Mouse (Mus musculus) heart, embryonic 11.5 days (tissue): Measurements from ENCODE around the gene Lin28a. TPM values are rescaled to one million over a fixed set of nuclear protein-coding genes. Genes with fewer than 3 reads are reported as not detected.
A peak's percentile ranks its signal among the peaks of the same experiment; 100 is the strongest.

Experiments used
- ATAC-seq: fragments of 200-750 bp; cut with Nextera tagmentation; replicated peaks from 2 replicates; pipeline ENCODE4 v1.8.0; 2017; ENCODE audit warnings: moderate library complexity; ENCODE audit not compliant: insufficient number of reproducible peaks, low FRiP score, low TSS enrichment
- H3K27ac ChIP-seq: fragments of 300-500 bp; sonication (generic); 2 replicates; pipeline ENCODE4 v1.5.1; 2014; ENCODE audit warnings: mild to moderate bottlenecking, low read depth, low read length
- H3K27me3 ChIP-seq: fragments of 300-500 bp; sonication (generic); 2 replicates; pipeline ENCODE4 v1.6.1; 2014; ENCODE audit warnings: mild to moderate bottlenecking, low read length, mixed read lengths; ENCODE audit not compliant: control insufficient read depth, insufficient read depth
- H3K36me3 ChIP-seq: fragments of 300-500 bp; sonication (generic); 2 replicates; pipeline ENCODE4 v1.6.1; 2014; ENCODE audit warnings: mild to moderate bottlenecking, low read length, moderate library complexity, mixed read lengths; ENCODE audit not compliant: control insufficient read depth, insufficient read depth
- H3K4me1 ChIP-seq: fragments of 300-500 bp; sonication (generic); 2 replicates; pipeline ENCODE4 v1.6.1; 2014; ENCODE audit warnings: low read length; ENCODE audit not compliant: control insufficient read depth, insufficient read depth
- H3K4me2 ChIP-seq: fragments of 300-500 bp; sonication (generic); 2 replicates; pipeline ENCODE4 v1.6.1; 2014; ENCODE audit warnings: mild to moderate bottlenecking, moderate library complexity
- H3K4me3 ChIP-seq: fragments of 300-500 bp; sonication (generic); 2 replicates; pipeline ENCODE4 v1.5.1; 2014; ENCODE audit warnings: low read depth, low read length
- H3K9ac ChIP-seq: fragments of 300-500 bp; sonication (generic); 2 replicates; pipeline ENCODE4 v1.6.1; 2014; ENCODE audit warnings: mild to moderate bottlenecking, low read depth, low read length, moderate library complexity
- H3K9me3 ChIP-seq: fragments of 300-500 bp; sonication (generic); replicated peaks from 2 replicates; pipeline ENCODE4 v1.6.1; 2016; ENCODE audit warnings: low read length; ENCODE audit not compliant: control insufficient read depth
- WGBS: fragments of 180-500 bp; shearing (Covaris S2); extraction: QIAGEN DNeasy Blood & Tissue Kit; methylation state at CpG from one replicate; pipeline ENCODE4 v1.1.7; 2014; ENCODE audit not compliant: insufficient replicate concordance; 5-methylcytosine and 5-hydroxymethylcytosine counted together
- polyA plus RNA-seq: library from polyadenylated mRNA; unstranded; fragments of >200 nt; fragmentation: Nextera tagmentation; extraction: Ambion mirVana; gene quantifications from 2 replicates; pipeline ENCODE4 v1.2.1, GENCODE M21; 2014

The Lin28a gene
- polyA plus RNA-seq, 1 experiment from 2014 or later = 0.30 TPM

DNA sequence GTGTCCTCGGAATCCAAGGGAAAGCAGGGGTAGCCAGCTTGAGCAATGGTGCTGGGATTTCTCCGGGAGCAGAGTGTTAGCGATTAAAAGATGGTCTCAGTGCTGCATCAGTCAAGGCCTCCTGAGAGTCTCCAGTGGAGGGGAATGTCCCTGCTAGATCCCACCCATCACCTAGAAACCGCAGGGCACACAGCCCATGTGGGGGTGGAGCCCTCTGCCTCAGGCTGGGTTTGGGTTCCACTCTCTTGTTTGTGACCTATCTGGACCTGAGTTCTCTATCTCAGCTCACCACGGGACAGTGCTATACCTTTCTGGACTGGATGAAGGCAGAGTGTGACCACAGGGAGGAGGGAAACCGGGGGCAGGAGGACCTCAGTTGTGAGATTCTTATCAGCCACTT, 40.3 kb upstream of the Lin28a start:
- peaks cover 21% of the 10 kb centered on the region for H3K27me3 ChIP-seq
- WGBS = 61% methylated on average over 6 of the region's 6 CpGs
- no peaks in the 10 kb centered on the region for H3K36me3 ChIP-seq
- no peak overlapping the region for H3K4me3 ChIP-seq
- H3K9me3 ChIP-seq = no peaks in the 10 kb centered on the region
- no peak overlapping the region for H3K4me2 ChIP-seq
- H3K27ac ChIP-seq = no peak overlapping the region
- H3K4me1 ChIP-seq = no peaks in the 10 kb centered on the region
- no peak overlapping the region for H3K9ac ChIP-seq
- no peak for ATAC-seq

DNA sequence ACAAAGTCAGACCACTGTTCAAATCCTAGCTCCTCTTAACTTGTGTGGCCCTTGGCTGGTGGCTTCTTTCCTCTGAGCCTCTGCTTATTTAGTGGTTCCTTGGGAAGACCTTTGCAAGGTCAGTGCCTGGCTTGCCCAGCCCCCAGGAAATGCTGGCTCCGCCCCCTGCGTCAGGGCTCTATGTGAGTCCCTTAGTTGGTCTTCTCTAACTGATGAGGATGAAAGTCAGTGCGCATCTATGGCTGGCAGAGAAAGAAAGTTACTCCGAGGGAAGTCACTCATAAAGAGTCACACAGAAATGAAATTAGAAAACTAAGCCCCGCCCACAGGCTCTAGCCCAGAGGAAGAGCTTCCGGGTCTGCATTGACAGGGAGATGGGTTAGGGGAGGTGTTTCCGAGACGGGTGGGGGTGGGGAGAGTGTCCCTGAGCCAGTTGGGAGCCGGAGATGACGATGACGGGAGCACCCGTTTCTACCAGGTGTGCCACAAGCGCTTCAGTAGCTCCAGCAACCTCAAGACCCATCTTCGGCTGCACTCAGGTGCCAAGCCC, 39.6 kb upstream of the Lin28a start:
- peak overlapping the region; percentile 49 for H3K4me2 ChIP-seq
- H3K4me3 ChIP-seq = peak overlapping the region; percentile 9; the same call in 1 of the 2 replicates
- WGBS = 16% methylated on average over 14 of the region's 14 CpGs

DNA sequence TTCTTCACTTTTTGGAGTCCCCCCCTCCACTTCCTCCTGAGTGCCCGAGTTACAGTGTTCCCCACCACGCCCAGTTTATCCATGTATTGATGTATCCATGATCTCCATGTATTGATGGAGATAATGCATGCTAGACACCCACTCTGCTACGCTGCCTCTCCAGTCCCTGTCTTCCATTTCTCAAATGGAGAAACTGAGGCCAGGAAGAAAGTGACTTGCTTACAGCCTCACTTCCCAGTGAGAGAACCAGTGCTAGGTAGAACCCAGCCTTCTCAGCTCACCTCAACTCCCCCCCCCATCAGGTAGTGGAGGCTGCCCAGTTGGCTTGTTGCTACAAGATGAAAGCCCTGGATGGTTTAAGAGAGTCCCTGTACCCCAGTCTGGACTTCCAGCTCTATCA, 34.9 kb upstream of the Lin28a start, which contains the start of gene Zfp683:
TSS of gene Zfp683 (plus strand) at position 301 of the 400 bp plus-strand sequence.
- Histone ChIP-seq H3K4me1 (peaks cover 8% of the 10 kb centered on the region), H3K36me3 (no peaks in the 10 kb centered on the region), H3K27ac (0 out of 2 replicates have a peak within 1 kb of the TSS, but pooled peaks have one; percentile 15), H3K4me3 (no peak within 1 kb of the TSS), H3K27me3 (0 out of 2 replicates have a peak, but pooled peaks cover 3% of the 10 kb centered on the region), H3K9me3 (no peaks in the 10 kb centered on the region), H3K9ac (0 out of 2 replicates have a peak within 1 kb of the TSS, but pooled peaks have one; percentile 43), H3K4me2 (peak within 1 kb of the TSS; percentile 31)
- 88% methylated on average over 3 of the region's 3 CpGs for WGBS
- no peak for ATAC-seq

More for the DNA sequence above, 39.6 kb upstream of the Lin28a start:
- ATAC-seq = no peak
- H3K36me3 ChIP-seq = no peaks in the 10 kb centered on the region
- no peaks in the 10 kb centered on the region for H3K9me3 ChIP-seq
- H3K9ac ChIP-seq = no peak overlapping the region
- peaks cover 18% of the 10 kb centered on the region for H3K27me3 ChIP-seq
- H3K4me1 ChIP-seq = no peaks in the 10 kb centered on the region
- no peak overlapping the region for H3K27ac ChIP-seq

DNA sequence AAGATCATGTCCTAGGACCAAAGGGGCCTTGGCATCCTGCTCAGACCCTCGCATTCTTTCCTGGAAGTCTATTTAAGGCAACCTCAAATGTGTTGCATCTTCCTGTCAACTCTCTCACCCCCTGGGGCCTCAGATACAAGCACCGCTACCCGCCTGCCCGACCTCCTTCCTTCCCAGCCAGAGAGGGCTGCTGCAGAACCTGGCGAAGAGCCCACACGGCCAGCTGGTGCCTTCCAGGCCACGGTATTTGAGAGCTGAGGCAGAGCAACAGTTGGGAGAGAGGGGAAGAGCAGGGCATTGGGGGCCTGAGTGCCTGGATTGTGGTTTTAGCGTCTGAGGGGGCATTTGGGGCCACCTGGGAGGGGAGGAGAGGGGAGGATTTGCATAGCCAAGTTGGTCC, 33.9 kb upstream of the Lin28a start:
- Histone ChIP-seq H3K27ac (0 out of 2 replicates have a peak overlapping the region, but pooled peaks have one; percentile 15), H3K4me2 (peak overlapping the region; percentile 31), H3K9ac (0 out of 2 replicates have a peak overlapping the region, but pooled peaks have one; percentile 43), H3K36me3 (no peaks in the 10 kb centered on the region), H3K4me1 (peaks cover 15% of the 10 kb centered on the region), H3K27me3 (0 out of 2 replicates have a peak, but pooled peaks cover 3% of the 10 kb centered on the region), H3K4me3 (no peak overlapping the region), H3K9me3 (no peaks in the 10 kb centered on the region)
- 5% methylated on average over 8 of the region's 8 CpGs for whole genome bisulfite sequencing
- no peak for ATAC-seq

DNA sequence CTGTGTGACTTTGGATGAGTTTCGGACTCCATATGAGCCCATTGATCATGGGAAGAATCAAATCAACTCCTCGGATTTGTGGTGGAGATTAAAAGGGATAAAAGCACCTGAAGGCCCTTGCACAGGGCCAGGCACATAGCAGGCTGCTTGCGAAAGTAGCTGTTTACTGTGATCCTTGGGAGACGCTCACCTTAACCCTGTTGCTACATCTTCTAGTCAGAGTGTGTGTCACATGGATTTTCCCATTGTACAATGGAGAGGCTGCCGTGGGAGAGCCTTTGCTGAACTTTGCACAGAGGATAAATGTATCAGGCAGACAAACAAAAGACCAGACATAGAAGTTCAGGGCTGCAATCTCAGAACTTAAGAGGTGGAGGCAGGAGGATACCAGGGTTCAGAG, 33.3 kb upstream of the Lin28a start:
- peaks cover 16% of the 10 kb centered on the region for H3K4me1 ChIP-seq
- H3K36me3 ChIP-seq = no peaks in the 10 kb centered on the region
- H3K4me3 ChIP-seq = no peak overlapping the region
- no peak for ATAC-seq
- no peak overlapping the region for H3K4me2 ChIP-seq
- 74% methylated on average over 5 of the region's 5 CpGs for WGBS
- H3K27ac ChIP-seq = no peak overlapping the region
- H3K9ac ChIP-seq = no peak overlapping the region
- H3K9me3 ChIP-seq = no peaks in the 10 kb centered on the region
- 0 out of 2 replicates have a peak, but pooled peaks cover 3% of the 10 kb centered on the region for H3K27me3 ChIP-seq

DNA sequence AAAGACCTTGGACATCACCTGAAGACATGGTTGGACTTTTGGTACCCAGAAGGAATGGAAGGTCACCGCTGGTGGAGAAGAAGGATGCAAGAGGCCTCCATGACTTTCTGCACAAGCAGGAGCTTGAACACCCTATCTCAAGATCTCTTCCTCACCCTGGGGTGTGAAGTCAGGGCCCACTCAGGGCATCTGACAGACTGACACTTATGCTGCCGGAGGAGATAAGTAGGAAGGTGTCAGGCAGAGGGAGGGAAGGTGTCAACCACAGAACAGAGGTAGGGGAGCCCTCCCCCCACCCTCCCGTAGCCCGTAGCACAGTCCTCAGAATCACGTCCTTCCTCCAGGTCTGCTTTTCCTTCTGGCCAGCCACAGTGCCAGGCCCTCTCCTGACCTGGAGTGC, 29.0 kb upstream of the Lin28a start:
- peaks cover 12% of the 10 kb centered on the region for H3K4me1 ChIP-seq
- H3K4me2 ChIP-seq = no peak overlapping the region; the same call in 1 of the 2 replicates
- H3K9ac ChIP-seq = no peak overlapping the region
- H3K36me3 ChIP-seq = no peaks in the 10 kb centered on the region
- no peak; the same call in 1 of the 2 replicates for ATAC-seq
- no peak overlapping the region for H3K27ac ChIP-seq
- H3K9me3 ChIP-seq = no peaks in the 10 kb centered on the region
- 32% methylated on average over 5 of the region's 5 CpGs for WGBS
- H3K4me3 ChIP-seq = no peak overlapping the region
- no peaks in the 10 kb centered on the region for H3K27me3 ChIP-seq

DNA sequence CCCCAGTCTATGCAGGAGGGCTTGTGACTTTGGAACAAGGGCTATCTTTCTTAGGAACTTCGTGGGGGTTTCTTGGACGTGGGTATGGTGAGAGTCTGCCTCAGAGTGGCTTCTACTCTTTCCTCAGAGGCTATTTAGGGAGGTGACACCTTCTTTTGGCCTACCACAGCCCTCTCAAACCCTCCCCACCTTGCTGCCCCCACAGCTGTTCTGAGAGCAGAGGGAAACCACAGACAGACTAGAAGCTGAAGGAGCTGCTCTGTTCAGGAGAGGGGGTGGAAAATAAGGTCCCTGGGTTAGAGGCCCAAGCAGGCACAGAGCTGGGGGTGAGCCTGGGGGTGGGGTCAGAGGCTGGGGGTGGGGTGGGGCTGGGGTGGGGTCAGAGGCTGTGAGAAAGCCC, 24.4 kb upstream of the Lin28a start:
- no peak overlapping the region for H3K4me2 ChIP-seq
- H3K4me1 ChIP-seq = peaks cover 6% of the 10 kb centered on the region
- no peaks in the 10 kb centered on the region for H3K36me3 ChIP-seq
- no peak for ATAC-seq
- no peak overlapping the region for H3K27ac ChIP-seq
- H3K9ac ChIP-seq = no peak overlapping the region
- no peak overlapping the region for H3K4me3 ChIP-seq
- H3K9me3 ChIP-seq = no peaks in the 10 kb centered on the region
- WGBS = 47% methylated on average over 2 of the region's 2 CpGs
- no peaks in the 10 kb centered on the region for H3K27me3 ChIP-seq

DNA sequence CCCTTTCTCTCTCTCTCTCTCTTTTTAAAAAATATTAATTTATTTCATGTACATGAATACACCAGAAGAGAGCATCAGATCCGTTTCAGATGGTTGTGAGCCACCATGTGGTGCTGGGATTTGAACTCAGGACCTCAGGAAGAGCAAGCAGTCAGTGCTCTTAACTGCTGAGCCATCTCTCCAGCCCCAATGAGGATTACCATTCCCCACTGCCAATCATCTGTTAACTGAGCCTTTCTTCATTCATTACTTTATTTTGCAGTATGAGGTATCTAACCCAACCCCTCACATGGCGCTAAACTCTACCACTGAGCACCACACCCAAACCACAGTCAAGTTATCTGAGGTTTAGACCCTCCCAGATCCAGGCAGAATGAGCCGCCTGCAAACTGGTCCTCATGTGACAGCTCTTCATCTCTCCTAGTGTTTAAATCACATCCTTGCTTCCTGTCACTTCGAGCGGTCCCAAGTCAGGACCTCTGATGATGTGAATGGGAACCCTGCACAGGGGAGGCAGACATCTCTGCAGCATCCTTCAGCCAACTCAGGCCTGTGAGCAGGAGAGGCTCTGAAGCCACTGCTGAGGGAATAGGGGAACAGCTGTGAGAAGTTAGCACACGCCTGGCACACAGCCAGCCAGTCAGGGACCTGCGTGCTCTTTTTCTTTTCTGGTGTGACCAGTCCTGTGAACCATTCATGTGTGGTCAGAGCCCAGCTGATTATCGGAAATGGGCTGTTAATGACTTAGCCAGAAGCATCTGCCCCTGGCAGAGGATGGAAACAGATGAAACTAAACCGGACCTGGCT, 22.9 kb upstream of the Lin28a start:
- Histone ChIP-seq H3K36me3 (no peaks in the 10 kb centered on the region), H3K9me3 (no peaks in the 10 kb centered on the region), H3K27me3 (no peaks in the 10 kb centered on the region), H3K4me1 (no peaks in the 10 kb centered on the region), H3K4me3 (no peak overlapping the region), H3K27ac (no peak overlapping the region), H3K4me2 (no peak overlapping the region), H3K9ac (no peak overlapping the region)
- ATAC-seq = no peak
- 47% methylated on average over 9 of the region's 9 CpGs for WGBS
